Comparison of ENCODE assay signal across 16 mouse cellular contexts in the genomic region with DNA sequence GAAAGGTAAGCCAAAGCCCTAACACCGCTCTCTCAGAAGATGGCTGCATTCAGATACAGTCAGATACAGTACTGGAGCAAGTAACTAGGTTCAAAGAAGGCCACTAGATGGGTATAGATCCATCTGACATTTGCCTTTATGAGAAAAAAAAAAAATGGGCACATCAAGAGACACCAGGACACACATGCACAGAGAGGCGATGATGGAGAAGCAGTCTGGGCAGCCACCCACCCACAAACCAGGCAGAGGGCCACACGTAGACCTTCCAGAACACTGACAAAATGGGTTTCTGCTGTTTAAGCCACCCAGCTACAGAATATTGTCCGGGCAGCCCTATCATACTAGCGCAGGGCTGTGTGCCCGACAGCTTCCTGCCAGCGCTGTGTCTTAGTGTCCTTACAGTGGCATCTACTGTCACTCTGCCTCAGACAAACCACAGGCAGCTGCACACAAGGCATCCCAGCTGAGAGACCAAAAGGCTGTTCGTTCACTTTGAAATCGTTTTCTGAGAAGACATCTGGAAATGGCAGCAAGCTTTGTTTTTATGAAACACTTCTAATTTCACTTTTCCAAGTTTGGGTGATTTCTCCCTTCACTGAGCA.
DNase-seq lines count a peak whose midpoint lies in the region; ATAC-seq and TF ChIP-seq lines count a peak whose summit lies in the region.
"Had no signal": no experiment of that assay in that cellular context is flagged by ENCODE, and none has a peak within 500 bp of the region (broad histone marks: within the 10 kb centered on the region; RNA-seq: fewer than 3 reads in every experiment).

No protein-coding gene starts in this region.

- ATAC-seq in forebrain, postnatal 0 days: peak; percentile 69; the same call in 1 of the 2 replicates
- no peak for ATAC-seq in forebrain, embryonic 14.5 days
- ATAC-seq in liver, embryonic 14.5 days (ENCODE audit: insufficient read depth): no peak
- no peak for ATAC-seq in liver, embryonic 11.5 days (replicated peaks; ENCODE audit: low FRiP score)
- no peak for ATAC-seq in kidney, embryonic 16.5 days (ENCODE audit: low FRiP score, low TSS enrichment)
- ATAC-seq: intestine, embryonic 16.5 days; lung, postnatal 0 days had no signal

- no peaks in the 10 kb centered on the region for H3K4me1 ChIP-seq in forebrain, postnatal 0 days (ENCODE audit: insufficient read depth)
- H3K4me1 ChIP-seq in forebrain, embryonic 14.5 days (ENCODE audit: control insufficient read depth, insufficient read depth, low read length): no peaks in the 10 kb centered on the region
- H3K4me1 ChIP-seq in liver, embryonic 14.5 days (replicated peaks; ENCODE audit: control insufficient read depth in 2 of 2, insufficient read depth in 2 of 2, low read length in 1 of 2): peaks cover 12 to 16% of the 10 kb centered on the region in 2 experiments
- H3K4me1 ChIP-seq in liver, embryonic 11.5 days (replicated peaks; ENCODE audit: control insufficient read depth, insufficient read depth, low read length): no peaks in the 10 kb centered on the region; the same call in 1 of the 2 replicates
- H3K4me1 ChIP-seq in kidney, embryonic 16.5 days (ENCODE audit: insufficient read depth, low read length): no peaks in the 10 kb centered on the region; the same call in 1 of the 2 replicates
- H3K4me1 ChIP-seq: heart, embryonic 13.5 days; midbrain, embryonic 12.5 days had no signal

- H3K9me3 ChIP-seq in forebrain, postnatal 0 days (ENCODE audit: low read length): no peaks in the 10 kb centered on the region
- no peaks in the 10 kb centered on the region for H3K9me3 ChIP-seq in forebrain, embryonic 14.5 days (replicated peaks; ENCODE audit: control insufficient read depth, low read length)
- H3K9me3 ChIP-seq in liver, embryonic 14.5 days (ENCODE audit: control insufficient read depth, low read length): no peaks in the 10 kb centered on the region
- H3K9me3 ChIP-seq in liver, embryonic 11.5 days (ENCODE audit: control insufficient read depth, low read length): no peaks in the 10 kb centered on the region
- H3K9me3 ChIP-seq in kidney, embryonic 16.5 days (ENCODE audit: low read length): no peaks in the 10 kb centered on the region
- H3K9me3 ChIP-seq: G1E; heart, embryonic 13.5 days; midbrain, embryonic 12.5 days had no signal

- peaks cover 10% of the 10 kb centered on the region; the same call in 1 of the 2 replicates for H3K36me3 ChIP-seq in forebrain, postnatal 0 days (ENCODE audit: insufficient read depth)
- peaks cover 13% of the 10 kb centered on the region; the same call in 1 of the 2 replicates for H3K36me3 ChIP-seq in forebrain, embryonic 14.5 days (ENCODE audit: control insufficient read depth, insufficient read depth, low read length)
- no peaks in the 10 kb centered on the region; the same call in 1 of the 2 replicates for H3K36me3 ChIP-seq in liver, embryonic 14.5 days (replicated peaks; ENCODE audit: control insufficient read depth, insufficient read depth, low read depth)
- H3K36me3 ChIP-seq in liver, embryonic 11.5 days (ENCODE audit: control insufficient read depth, insufficient read depth, low read length): no peaks in the 10 kb centered on the region
- H3K36me3 ChIP-seq in myocyte (ENCODE audit: control insufficient read depth, insufficient read depth): peaks cover 60% of the 10 kb centered on the region
- H3K36me3 ChIP-seq in kidney, embryonic 16.5 days (ENCODE audit: insufficient read depth, low read length): peaks cover 17% of the 10 kb centered on the region

- H3K4me2 ChIP-seq in forebrain, postnatal 0 days (ENCODE audit: low read depth): no peak overlapping the region
- H3K4me2 ChIP-seq in forebrain, embryonic 14.5 days (ENCODE audit: low read length): no peak overlapping the region
- H3K4me2 ChIP-seq in liver, embryonic 14.5 days (ENCODE audit: low read depth): no peak overlapping the region
- H3K4me2 ChIP-seq in liver, embryonic 11.5 days: no peak overlapping the region
- no peak overlapping the region for H3K4me2 ChIP-seq in myocyte (ENCODE audit: low read depth)
- H3K4me2 ChIP-seq in kidney, embryonic 16.5 days (replicated peaks; ENCODE audit: low read depth, low read length): no peak overlapping the region
- H3K4me2 ChIP-seq: heart, embryonic 13.5 days; midbrain, embryonic 12.5 days had no signal

- no peak for TF ChIP-seq POLR2A in myocyte (IDR thresholded peaks at IDR 0.05; ENCODE audit: insufficient read length, low read depth)

- no peak overlapping the region for H3K9ac ChIP-seq in forebrain, postnatal 0 days
- H3K9ac ChIP-seq in forebrain, embryonic 14.5 days (ENCODE audit: low read length): no peak overlapping the region
- H3K9ac ChIP-seq in liver, embryonic 14.5 days (replicated peaks): no peak overlapping the region
- H3K9ac ChIP-seq in liver, embryonic 11.5 days (ENCODE audit: low read depth, low read length): no peak overlapping the region
- H3K9ac ChIP-seq in kidney, embryonic 16.5 days (replicated peaks; ENCODE audit: low read length): no peak overlapping the region
- H3K9ac ChIP-seq: heart, embryonic 13.5 days; midbrain, embryonic 12.5 days had no signal

- no peak for TF ChIP-seq CTCF in forebrain, postnatal 0 days (IDR thresholded peaks at IDR 0.05; ENCODE audit: low read depth)
- no peak for TF ChIP-seq CTCF in liver, embryonic 14.5 days (IDR thresholded peaks at IDR 0.05; ENCODE audit: low read depth)

- no peak for TF ChIP-seq EP300 in liver, embryonic 14.5 days (IDR thresholded peaks at IDR 0.05; ENCODE audit: low read depth)

- H3ac ChIP-seq in myocyte (ENCODE audit: control insufficient read depth, insufficient read length): no peak overlapping the region

- no peaks in the 10 kb centered on the region for H3K27me3 ChIP-seq in forebrain, postnatal 0 days (ENCODE audit: insufficient read depth, low read length)
- H3K27me3 ChIP-seq in forebrain, embryonic 14.5 days (replicated peaks; ENCODE audit: control insufficient read depth, insufficient read depth, low read length): no peaks in the 10 kb centered on the region
- no peaks in the 10 kb centered on the region for H3K27me3 ChIP-seq in liver, embryonic 14.5 days (ENCODE audit: control insufficient read depth, insufficient read depth, low read length)
- no peaks in the 10 kb centered on the region for H3K27me3 ChIP-seq in liver, embryonic 11.5 days (replicated peaks; ENCODE audit: control insufficient read depth, insufficient read depth, low read length)
- H3K27me3 ChIP-seq in myocyte (ENCODE audit: control insufficient read depth, insufficient read depth, insufficient read length): no peaks in the 10 kb centered on the region
- no peaks in the 10 kb centered on the region for H3K27me3 ChIP-seq in kidney, embryonic 16.5 days (ENCODE audit: insufficient read depth, low read length)
- H3K27me3 ChIP-seq: heart, embryonic 13.5 days; midbrain, embryonic 12.5 days had no signal

- H3K27ac ChIP-seq in forebrain, postnatal 0 days (ENCODE audit: low read depth, low read length): no peak overlapping the region
- H3K27ac ChIP-seq in forebrain, embryonic 14.5 days (ENCODE audit: low read depth, low read length): no peak overlapping the region
- H3K27ac ChIP-seq in liver, embryonic 14.5 days: peak overlapping the region; percentile 62; the same call in 1 of the 2 replicates
- H3K27ac ChIP-seq in liver, embryonic 11.5 days (ENCODE audit: low read depth, low read length): no peak overlapping the region
- H3K27ac ChIP-seq in kidney, embryonic 16.5 days (ENCODE audit: low read length): no peak overlapping the region
- H3K27ac ChIP-seq: heart, embryonic 13.5 days; midbrain, embryonic 12.5 days had no signal

- no peak overlapping the region for H3K4me3 ChIP-seq in forebrain, postnatal 0 days (ENCODE audit: low read depth, low read length)
- H3K4me3 ChIP-seq in forebrain, embryonic 14.5 days (ENCODE audit: low read depth, low read length): no peak overlapping the region
- no peak overlapping the region for H3K4me3 ChIP-seq in liver, embryonic 14.5 days (ENCODE audit: insufficient read depth in 1 of 2, low read depth in 2 of 2, low read length in 2 of 2)
- H3K4me3 ChIP-seq in liver, embryonic 11.5 days (ENCODE audit: low read depth, low read length): no peak overlapping the region
- no peak overlapping the region for H3K4me3 ChIP-seq in myocyte
- no peak overlapping the region for H3K4me3 ChIP-seq in kidney, embryonic 16.5 days (ENCODE audit: low read length)
- H3K4me3 ChIP-seq: heart, embryonic 13.5 days; midbrain, embryonic 12.5 days had no signal

- DNase-seq in forebrain, postnatal 0 days: no peak
- DNase-seq in forebrain, embryonic 14.5 days (ENCODE audit: low spot score): no peak
- DNase-seq in liver, embryonic 14.5 days (ENCODE audit: low read depth in 3 of 3, low spot score in 3 of 3): no peak
- no peak for DNase-seq in liver, embryonic 11.5 days (ENCODE audit: low spot score)
- DNase-seq in ovary, adult 18-20 months (ENCODE audit: low spot score): no peak
- DNase-seq in right cerebral cortex, postnatal 14 days: no peak
- DNase-seq: cerebellum, adult 11-12 months; embryo, embryonic 11 days; gastrocnemius, postnatal 14 days had no signal

- no peaks in the 10 kb centered on the region for H3K79me2 ChIP-seq in myocyte (ENCODE audit: control insufficient read depth, insufficient read depth)

- 81% methylated on average over 9 of the region's 9 CpGs for WGBS in forebrain, postnatal 0 days
- WGBS in forebrain, embryonic 14.5 days: 90% methylated on average over 9 of the region's 9 CpGs
- 79% methylated on average over 9 of the region's 9 CpGs for WGBS in liver, embryonic 14.5 days (ENCODE audit: insufficient replicate concordance)
- WGBS in liver, embryonic 11.5 days: 91% methylated on average over 9 of the region's 9 CpGs
- 85% methylated on average over 9 of the region's 9 CpGs for WGBS in kidney, embryonic 16.5 days

TF ChIP-seq in myocyte, 11 proteins besides CTCF, POLR2A, EP300 and RAD21:
- peak; percentile 41 to 83 (median 78) for TF ChIP-seq MYOG (IDR thresholded peaks at IDR 0.05; ENCODE audit: control insufficient read depth in 1 of 3, insufficient read depth in 1 of 3, insufficient read length in 2 of 3, low read depth in 2 of 3)
- no peak for TF ChIP-seq E2F4 (IDR thresholded peaks at IDR 0.05; ENCODE audit: insufficient read depth)
- TF ChIP-seq MYOD1 (IDR thresholded peaks at IDR 0.05; ENCODE audit: control insufficient read depth in 1 of 3, insufficient read length in 2 of 3, low read depth in 2 of 3): peak; percentile 63 to 88 (median 67)
- TF ChIP-seq USF1 (IDR thresholded peaks at IDR 0.05; ENCODE audit: low read depth): no peak
- peak; percentile 36 for TF ChIP-seq TCF3 (IDR thresholded peaks at IDR 0.05; ENCODE audit: insufficient read length, low read depth)
- TF ChIP-seq POLR2AphosphoS2 (IDR thresholded peaks at IDR 0.05; ENCODE audit: insufficient read length, low read depth): no peak
- TF ChIP-seq REST (IDR thresholded peaks at IDR 0.05; ENCODE audit: insufficient read depth, insufficient read length): no peak
- no peak for TF ChIP-seq SRF (IDR thresholded peaks at IDR 0.05; ENCODE audit: control insufficient read depth, insufficient read length, low read depth)
- TF ChIP-seq CEBPB (IDR thresholded peaks at IDR 0.05; ENCODE audit: insufficient read depth, poor library complexity, severe bottlenecking): no peak
- no peak for TF ChIP-seq MAX (IDR thresholded peaks at IDR 0.05; ENCODE audit: low read depth)
- TF ChIP-seq TCF12 (IDR thresholded peaks at IDR 0.05; ENCODE audit: insufficient read depth, poor library complexity, severe bottlenecking): peak; percentile 28
TF ChIP-seq in myocyte: peak in this region for 4.
